Mouse (Mus musculus): Measurements from ENCODE around the gene Lyrm7. TPM values are rescaled to one million over a fixed set of nuclear protein-coding genes. Genes with fewer than 3 reads are reported as not detected.

Lyrm7 gene
- polyA plus RNA-seq, 1 experiment from 2014 or later = 5.8 TPM

- DNase-seq (ENCODE audit: low spot score, missing footprints) = no peak
- H3K9me3 ChIP-seq (ENCODE audit: control insufficient read depth, low read length) = no peaks in the 10 kb centered on the region
- 79% methylated on average over 4 of the region's 4 CpGs for WGBS
Observed at GRCm38 (mm10) chr11:54817449-54817848, 43.3 kb downstream of the Lyrm7 start.

DNA sequence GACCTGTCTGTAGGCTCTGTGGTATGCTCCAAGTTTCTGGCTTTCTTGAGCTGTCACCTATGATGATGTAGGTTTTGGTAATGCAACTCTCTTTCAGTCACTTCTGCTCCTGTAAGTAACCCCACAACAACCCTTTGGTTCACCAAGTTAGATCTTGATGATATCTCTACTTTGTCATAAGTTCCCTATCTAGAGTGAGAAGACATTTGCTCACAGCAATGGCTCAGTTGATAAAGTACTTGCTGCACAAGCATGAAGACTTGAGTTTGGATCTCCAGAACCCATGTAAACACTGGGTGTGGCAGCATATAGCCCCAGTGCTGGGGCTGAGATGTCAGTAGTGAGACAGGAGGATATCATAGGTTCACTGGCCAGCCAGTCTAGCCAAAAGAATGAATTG is 45.1 kb downstream of the Lyrm7 start:
- ATAC-seq (ENCODE audit: low FRiP score) = no peak
- no peak overlapping the region for H3K9ac ChIP-seq (ENCODE audit: low read length)
- no peak overlapping the region for H3K27ac ChIP-seq (ENCODE audit: low read depth, low read length)
- no peak for DNase-seq (ENCODE audit: low spot score, missing footprints)
- H3K27me3 ChIP-seq (ENCODE audit: control insufficient read depth, insufficient read depth, low read length) = no peaks in the 10 kb centered on the region
- H3K4me2 ChIP-seq = no peak overlapping the region
- no peak overlapping the region for H3K4me3 ChIP-seq (ENCODE audit: low read depth, low read length)
- H3K4me1 ChIP-seq (ENCODE audit: control insufficient read depth, insufficient read depth, low read length) = peaks cover 25% of the 10 kb centered on the region
- H3K9me3 ChIP-seq (ENCODE audit: control insufficient read depth, low read length) = no peaks in the 10 kb centered on the region
- H3K36me3 ChIP-seq (ENCODE audit: control insufficient read depth, insufficient read depth, low read length) = no peaks in the 10 kb centered on the region

More at GRCm38 (mm10) chr11:54817449-54817848, 43.3 kb downstream of the Lyrm7 start:
- no peak for ATAC-seq (ENCODE audit: low FRiP score)
- H3K4me1 ChIP-seq (ENCODE audit: control insufficient read depth, insufficient read depth, low read length) = peaks cover 11% of the 10 kb centered on the region
- no peaks in the 10 kb centered on the region for H3K27me3 ChIP-seq (ENCODE audit: control insufficient read depth, insufficient read depth, low read length)
- no peak overlapping the region for H3K4me3 ChIP-seq (ENCODE audit: low read depth, low read length)
- no peak overlapping the region for H3K27ac ChIP-seq (ENCODE audit: low read depth, low read length)
- H3K4me2 ChIP-seq = no peak overlapping the region
- H3K36me3 ChIP-seq (ENCODE audit: control insufficient read depth, insufficient read depth, low read length) = no peaks in the 10 kb centered on the region
- no peak overlapping the region for H3K9ac ChIP-seq (ENCODE audit: low read length)

GRCm38 (mm10) chr11:54812812-54813516 is 47.8 kb downstream of the Lyrm7 start:
- H3K4me3 ChIP-seq (ENCODE audit: low read depth, low read length) = no peak overlapping the region
- H3K36me3 ChIP-seq (ENCODE audit: control insufficient read depth, insufficient read depth, low read length) = no peaks in the 10 kb centered on the region

DNA sequence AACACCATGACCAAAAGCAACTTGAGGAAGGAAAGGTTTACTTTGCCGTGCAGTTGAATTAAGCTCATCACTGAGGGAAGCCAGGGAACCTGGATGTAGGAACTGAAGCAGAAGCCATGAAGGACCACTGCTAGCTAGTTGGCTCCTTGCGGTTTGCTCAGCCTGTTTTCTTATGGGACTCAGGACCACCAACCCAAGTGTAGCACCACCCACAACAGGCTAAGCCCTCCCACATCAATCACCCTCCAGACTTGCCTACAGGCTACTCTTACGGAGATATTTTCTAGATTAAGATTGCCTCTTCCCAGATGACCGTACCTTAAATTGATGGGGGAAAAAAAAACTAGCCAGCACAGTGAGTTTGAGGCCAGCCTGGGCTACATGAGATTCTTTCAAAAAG is 48.4 kb downstream of the Lyrm7 start:
- Histone ChIP-seq H3K36me3 (ENCODE audit: control insufficient read depth, insufficient read depth, low read length) (no peaks in the 10 kb centered on the region), H3K9me3 (ENCODE audit: control insufficient read depth, low read length) (no peaks in the 10 kb centered on the region), H3K27ac (ENCODE audit: low read depth, low read length) (peak overlapping the region; percentile 81), H3K4me1 (ENCODE audit: control insufficient read depth, insufficient read depth, low read length) (peaks cover 30% of the 10 kb centered on the region), H3K9ac (ENCODE audit: low read length) (no peak overlapping the region), H3K4me3 (ENCODE audit: low read depth, low read length) (no peak overlapping the region), H3K4me2 (no peak overlapping the region; the same call in 1 of the 2 replicates), H3K27me3 (ENCODE audit: control insufficient read depth, insufficient read depth, low read length) (no peaks in the 10 kb centered on the region)
- 30% methylated on average over 4 of the region's 4 CpGs for WGBS
- peak; percentile 66 for ATAC-seq (ENCODE audit: low FRiP score)
- peak; percentile 87 for DNase-seq (ENCODE audit: low spot score, missing footprints)

More at GRCm38 (mm10) chr11:54812812-54813516, 47.8 kb downstream of the Lyrm7 start:
- no peaks in the 10 kb centered on the region for H3K27me3 ChIP-seq (ENCODE audit: control insufficient read depth, insufficient read depth, low read length)
- WGBS = 29% methylated on average over 8 of the region's 8 CpGs
- no peaks in the 10 kb centered on the region for H3K9me3 ChIP-seq (ENCODE audit: control insufficient read depth, low read length)
- H3K9ac ChIP-seq (ENCODE audit: low read length) = peak overlapping the region; percentile 41; the same call in 1 of the 2 replicates
- DNase-seq (ENCODE audit: low spot score, missing footprints) = peak; percentile 97
- peak overlapping the region; percentile 81 for H3K27ac ChIP-seq (ENCODE audit: low read depth, low read length)
- no peak overlapping the region; the same call in 1 of the 2 replicates for H3K4me2 ChIP-seq
- H3K4me1 ChIP-seq (ENCODE audit: control insufficient read depth, insufficient read depth, low read length) = peaks cover 30% of the 10 kb centered on the region
- peak; percentile 91 for ATAC-seq (ENCODE audit: low FRiP score)

DNA sequence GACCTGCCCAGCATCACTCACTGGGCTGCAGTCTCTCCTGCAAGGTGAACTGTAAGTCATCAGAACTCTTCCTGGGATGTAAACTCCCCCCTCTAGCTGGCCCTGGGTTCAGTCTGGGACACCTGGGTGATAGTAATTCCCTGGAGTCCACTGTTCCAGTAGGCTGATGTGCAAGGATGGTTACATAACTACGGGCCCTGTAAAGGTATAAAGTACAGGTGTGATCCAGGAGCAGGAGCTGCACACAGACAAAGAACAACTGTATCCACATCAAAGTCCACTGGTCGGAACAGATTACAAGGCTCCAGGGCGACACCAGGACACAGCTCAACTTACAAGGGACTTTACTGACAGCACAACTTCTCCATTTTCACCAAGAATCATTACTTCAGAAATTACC is 49.7 kb downstream of the Lyrm7 start:
- no peak overlapping the region for H3K4me3 ChIP-seq (ENCODE audit: low read depth, low read length)
- H3K27ac ChIP-seq (ENCODE audit: low read depth, low read length) = no peak overlapping the region
- H3K9ac ChIP-seq (ENCODE audit: low read length) = no peak overlapping the region
- peaks cover 30% of the 10 kb centered on the region for H3K4me1 ChIP-seq (ENCODE audit: control insufficient read depth, insufficient read depth, low read length)
- H3K4me2 ChIP-seq = no peak overlapping the region
- WGBS = 85% methylated on average over 3 of the region's 3 CpGs
- no peaks in the 10 kb centered on the region for H3K36me3 ChIP-seq (ENCODE audit: control insufficient read depth, insufficient read depth, low read length)
- DNase-seq (ENCODE audit: low spot score, missing footprints) (no peak), ATAC-seq (ENCODE audit: low FRiP score) (no peak)
- no peaks in the 10 kb centered on the region for H3K9me3 ChIP-seq (ENCODE audit: control insufficient read depth, low read length)
- H3K27me3 ChIP-seq (ENCODE audit: control insufficient read depth, insufficient read depth, low read length) = no peaks in the 10 kb centered on the region

GRCm38 (mm10) chr11:54809582-54809981 is 51.1 kb downstream of the Lyrm7 start:
- Histone ChIP-seq H3K9ac (ENCODE audit: low read length) (no peak overlapping the region), H3K4me3 (ENCODE audit: low read depth, low read length) (no peak overlapping the region), H3K27ac (ENCODE audit: low read depth, low read length) (no peak overlapping the region), H3K4me1 (ENCODE audit: control insufficient read depth, insufficient read depth, low read length) (peaks cover 30% of the 10 kb centered on the region), H3K27me3 (ENCODE audit: control insufficient read depth, insufficient read depth, low read length) (no peaks in the 10 kb centered on the region), H3K9me3 (ENCODE audit: control insufficient read depth, low read length) (no peaks in the 10 kb centered on the region), H3K4me2 (no peak overlapping the region), H3K36me3 (ENCODE audit: control insufficient read depth, insufficient read depth, low read length) (no peaks in the 10 kb centered on the region)
- DNase-seq (ENCODE audit: low spot score, missing footprints) (no peak), ATAC-seq (ENCODE audit: low FRiP score) (no peak)
- WGBS = 88% methylated on average over 5 of the region's 5 CpGs

DNA sequence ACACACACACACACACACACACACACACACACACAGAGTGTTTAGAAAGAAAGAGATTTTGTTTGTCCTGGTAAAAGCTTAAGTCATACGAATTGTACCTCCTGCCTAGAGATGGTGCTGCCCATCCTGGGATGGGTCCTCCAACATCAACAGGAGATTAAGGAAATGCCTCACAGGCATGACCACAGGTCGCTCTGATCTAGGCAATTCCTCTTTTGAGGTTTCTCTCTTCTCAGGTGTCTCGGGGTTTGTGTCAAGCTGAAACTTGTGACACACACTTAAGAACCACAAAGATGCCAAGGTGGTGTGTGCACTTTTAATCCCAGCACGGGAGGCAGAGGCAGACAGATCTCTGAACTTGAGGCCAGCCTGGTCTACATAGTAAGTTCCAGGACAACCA is 52.5 kb downstream of the Lyrm7 start:
- Histone ChIP-seq H3K9ac (ENCODE audit: low read length) (no peak overlapping the region), H3K36me3 (ENCODE audit: control insufficient read depth, insufficient read depth, low read length) (no peaks in the 10 kb centered on the region), H3K4me1 (ENCODE audit: control insufficient read depth, insufficient read depth, low read length) (peaks cover 25% of the 10 kb centered on the region), H3K27me3 (ENCODE audit: control insufficient read depth, insufficient read depth, low read length) (no peaks in the 10 kb centered on the region), H3K9me3 (ENCODE audit: control insufficient read depth, low read length) (no peaks in the 10 kb centered on the region), H3K4me3 (ENCODE audit: low read depth, low read length) (no peak overlapping the region), H3K4me2 (no peak overlapping the region), H3K27ac (ENCODE audit: low read depth, low read length) (no peak overlapping the region)
- 87% methylated on average over 4 of the region's 4 CpGs for WGBS
- no peak for ATAC-seq (ENCODE audit: low FRiP score)
- DNase-seq (ENCODE audit: low spot score, missing footprints) = no peak

- H3K4me1 ChIP-seq (ENCODE audit: control insufficient read depth, insufficient read depth, low read length) = peaks cover 21% of the 10 kb centered on the region
- no peaks in the 10 kb centered on the region for H3K36me3 ChIP-seq (ENCODE audit: control insufficient read depth, insufficient read depth, low read length)
- H3K9me3 ChIP-seq (ENCODE audit: control insufficient read depth, low read length) = no peaks in the 10 kb centered on the region
- no peak overlapping the region for H3K9ac ChIP-seq (ENCODE audit: low read length)
- H3K27ac ChIP-seq (ENCODE audit: low read depth, low read length) = no peak overlapping the region
- no peak overlapping the region for H3K4me3 ChIP-seq (ENCODE audit: low read depth, low read length)
- ATAC-seq (ENCODE audit: low FRiP score) (no peak), DNase-seq (ENCODE audit: low spot score, missing footprints) (no peak)
- H3K27me3 ChIP-seq (ENCODE audit: control insufficient read depth, insufficient read depth, low read length) = no peaks in the 10 kb centered on the region
- no peak overlapping the region for H3K4me2 ChIP-seq
- WGBS = 92% methylated on average over 9 of the region's 9 CpGs
Observed at GRCm38 (mm10) chr11:54807669-54808068, 53.0 kb downstream of the Lyrm7 start.

- ATAC-seq (ENCODE audit: low FRiP score) (no peak), DNase-seq (ENCODE audit: low spot score, missing footprints) (no peak)
- H3K36me3 ChIP-seq (ENCODE audit: control insufficient read depth, insufficient read depth, low read length) = no peaks in the 10 kb centered on the region
- H3K27me3 ChIP-seq (ENCODE audit: control insufficient read depth, insufficient read depth, low read length) = no peaks in the 10 kb centered on the region
- peaks cover 13% of the 10 kb centered on the region for H3K4me1 ChIP-seq (ENCODE audit: control insufficient read depth, insufficient read depth, low read length)
- H3K9ac ChIP-seq (ENCODE audit: low read length) = no peak overlapping the region
- no peak overlapping the region for H3K4me2 ChIP-seq
- no peaks in the 10 kb centered on the region for H3K9me3 ChIP-seq (ENCODE audit: control insufficient read depth, low read length)
- no peak overlapping the region for H3K27ac ChIP-seq (ENCODE audit: low read depth, low read length)
- 88% methylated on average over 28 of the region's 28 CpGs for WGBS
- H3K4me3 ChIP-seq (ENCODE audit: low read depth, low read length) = no peak overlapping the region
Observed at GRCm38 (mm10) chr11:54806891-54807290, 53.8 kb downstream of the Lyrm7 start.
